Mouse (Mus musculus) c-Kit-negative CD71-positive TER-119-positive erythroid progenitor cells, embryonic 14.5 days (primary cell): ENCODE measurements around the gene Rgs14.

ENCODE experiments used
- DNase-seq: peaks from one replicate; pipeline ENCODE4 v3.0.0-alpha.2; 2013; ENCODE audit warnings: low read depth, low spot score

Gene Rgs14

GRCm38 (mm10) chr13:55369531-55370114 lies at the start of gene Rgs14:
Gene Rgs14 (plus strand): TSS chr13:55369732.
- peak; percentile 34 for DNase-seq

- DNase-seq: no peak
Observed at GRCm38 (mm10) chr13:55319931-55320533, 49.5 kb upstream of the Rgs14 start, which contains the start of gene Prelid1. Gene Prelid1 (plus strand): TSS chr13:55320500.

GRCm38 (mm10) chr13:55321434-55322129 lies 48.0 kb upstream of the Rgs14 start, which contains the start of gene Rab24:
Gene Rab24 (minus strand): TSS chr13:55321946.
- peak; percentile 81 for DNase-seq

- peak; percentile 27 for DNase-seq
Observed at GRCm38 (mm10) chr13:55322130-55322825, 47.3 kb upstream of the Rgs14 start.

- no peak for DNase-seq
Observed at GRCm38 (mm10) chr13:55325596-55325995, 43.9 kb upstream of the Rgs14 start.

GRCm38 (mm10) chr13:55327169-55327568 lies 42.4 kb upstream of the Rgs14 start:
- DNase-seq: no peak

GRCm38 (mm10) chr13:55327633-55328032 lies 41.9 kb upstream of the Rgs14 start:
- DNase-seq: peak; percentile 78

- DNase-seq: no peak
Observed at GRCm38 (mm10) chr13:55328171-55328570, 41.4 kb upstream of the Rgs14 start.

GRCm38 (mm10) chr13:55328641-55329040 lies 40.9 kb upstream of the Rgs14 start:
- DNase-seq: no peak

- DNase-seq: peak; percentile 26
Observed at GRCm38 (mm10) chr13:55329109-55329682, 40.3 kb upstream of the Rgs14 start.

- DNase-seq: peak; percentile 81
Observed at GRCm38 (mm10) chr13:55329683-55330566, 39.6 kb upstream of the Rgs14 start, which contains the start of gene Mxd3. Gene Mxd3 (minus strand): TSS chr13:55329823.

GRCm38 (mm10) chr13:55330567-55331400 lies 38.7 kb upstream of the Rgs14 start:
- DNase-seq: no peak

- no peak for DNase-seq
Observed at GRCm38 (mm10) chr13:55332331-55332730, 37.2 kb upstream of the Rgs14 start.

- no peak for DNase-seq
Observed at GRCm38 (mm10) chr13:55335701-55336100, 33.8 kb upstream of the Rgs14 start.

- no peak for DNase-seq
Observed at GRCm38 (mm10) chr13:55337341-55337975, 32.1 kb upstream of the Rgs14 start.

GRCm38 (mm10) chr13:55338131-55339054 lies 31.1 kb upstream of the Rgs14 start:
- no peak for DNase-seq

GRCm38 (mm10) chr13:55339259-55339658 lies 30.3 kb upstream of the Rgs14 start:
- DNase-seq: no peak

GRCm38 (mm10) chr13:55342469-55342868 lies 27.1 kb upstream of the Rgs14 start:
- DNase-seq: no peak
